ENCODE assay signal across 14 mouse cellular contexts in the genomic region with DNA sequence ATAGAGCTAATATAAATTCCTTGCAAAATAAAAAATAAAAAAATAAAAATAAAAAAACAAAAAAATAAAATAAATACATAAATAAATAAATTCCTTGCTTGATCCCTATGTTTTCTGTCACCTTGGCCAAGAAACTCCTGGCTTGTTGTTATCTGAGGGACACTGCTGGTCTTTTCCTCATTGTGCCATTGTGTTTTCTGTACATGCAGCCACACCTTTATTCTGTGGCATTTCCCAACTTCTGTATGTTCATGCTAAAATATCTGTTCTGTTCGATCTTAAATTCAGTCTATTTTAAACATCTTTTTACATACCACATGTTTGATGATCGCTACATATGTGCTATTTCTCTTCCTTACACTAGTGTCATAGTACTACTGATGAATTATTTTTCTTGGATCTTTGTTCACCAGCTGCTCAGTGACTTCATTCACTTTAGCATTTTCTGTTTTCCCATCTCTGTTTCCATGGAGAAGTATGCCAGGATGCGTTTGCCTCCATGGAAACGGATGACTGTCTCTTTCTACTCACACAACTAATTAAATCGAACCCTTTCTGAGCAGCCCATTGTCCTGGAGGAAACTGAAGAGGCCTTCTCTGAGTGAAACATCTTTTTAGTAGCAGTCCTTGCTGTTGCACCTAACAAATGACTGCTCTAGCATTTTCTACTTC. TPM values are rescaled to one million over a fixed set of nuclear protein-coding genes. Genes with fewer than 3 reads are reported as not detected.
DNase-seq lines count a peak whose midpoint lies in the region; ATAC-seq and TF ChIP-seq lines count a peak whose summit lies in the region.
"Had no signal": no experiment of that assay in that cellular context is flagged by ENCODE, and none has a peak within 500 bp of the region (broad histone marks: within the 10 kb centered on the region; RNA-seq: fewer than 3 reads in every experiment).

No protein-coding gene starts in this region.

- no peak overlapping the region for H3K4me3 ChIP-seq in hindbrain, postnatal 0 days (ENCODE audit: low read length)
- no peak overlapping the region for H3K4me3 ChIP-seq in midbrain, embryonic 16.5 days (ENCODE audit: low read depth, low read length)
- no peak overlapping the region for H3K4me3 ChIP-seq in liver, postnatal 0 days (ENCODE audit: low read depth, low read length)
- H3K4me3 ChIP-seq: liver, embryonic 13.5 days had no signal

- peak; percentile 3 for DNase-seq in R1 (ENCODE audit: low read depth, low spot score)
- peak; percentile 27 for DNase-seq in embryo, embryonic 11.5 days (ENCODE audit: low read depth, low spot score)
- DNase-seq in hindbrain, postnatal 0 days (ENCODE audit: low spot score), result peak; percentile 74
- DNase-seq in liver, postnatal 0 days, result no peak
- DNase-seq in adrenal gland, postnatal 10 days, result no peak
- DNase-seq in urinary bladder, adult 18-20 months (ENCODE audit: low spot score in 2 of 2), result no peak
- DNase-seq: cerebellum, postnatal 10 days; kidney, postnatal 14 days; liver, embryonic 13.5 days; spleen, adult 18-20 months; thymus, postnatal 14 days had no signal

- H3K36me3 ChIP-seq in hindbrain, postnatal 0 days (ENCODE audit: insufficient read depth, low read length), result no peaks in the 10 kb centered on the region
- H3K36me3 ChIP-seq in midbrain, embryonic 16.5 days (ENCODE audit: control insufficient read depth, insufficient read depth, low read length), result no peaks in the 10 kb centered on the region
- H3K36me3 ChIP-seq in liver, postnatal 0 days (replicated peaks; ENCODE audit: insufficient read depth, low read length), result no peaks in the 10 kb centered on the region

- H3K27ac ChIP-seq in hindbrain, postnatal 0 days, result peak overlapping the region; percentile 38; the same call in 1 of the 2 replicates
- peak overlapping the region; percentile 63 for H3K27ac ChIP-seq in midbrain, embryonic 16.5 days (ENCODE audit: low read length)
- H3K27ac ChIP-seq in liver, postnatal 0 days (ENCODE audit: low read depth), result no peak overlapping the region
- H3K27ac ChIP-seq: liver, embryonic 13.5 days had no signal

- H3K4me2 ChIP-seq in hindbrain, postnatal 0 days (ENCODE audit: low read depth, low read length), result no peak overlapping the region
- H3K4me2 ChIP-seq in midbrain, embryonic 16.5 days (ENCODE audit: low read length), result no peak overlapping the region
- no peak overlapping the region for H3K4me2 ChIP-seq in liver, postnatal 0 days (ENCODE audit: low read depth, low read length)
- H3K4me2 ChIP-seq: heart, embryonic 11.5 days; liver, embryonic 13.5 days had no signal

- no peaks in the 10 kb centered on the region for H3K4me1 ChIP-seq in hindbrain, postnatal 0 days (ENCODE audit: insufficient read depth, low read length)
- H3K4me1 ChIP-seq in midbrain, embryonic 16.5 days (ENCODE audit: control insufficient read depth, insufficient read depth, low read length), result peaks cover 7% of the 10 kb centered on the region; the same call in 1 of the 2 replicates
- no peaks in the 10 kb centered on the region for H3K4me1 ChIP-seq in liver, postnatal 0 days (ENCODE audit: insufficient read depth)
- H3K4me1 ChIP-seq: liver, embryonic 13.5 days had no signal

- TF ChIP-seq EP300 in liver, postnatal 0 days (IDR thresholded peaks at IDR 0.05; ENCODE audit: low read depth), result no peak

- H3K9me3 ChIP-seq in hindbrain, postnatal 0 days (ENCODE audit: low read length), result no peaks in the 10 kb centered on the region
- no peaks in the 10 kb centered on the region for H3K9me3 ChIP-seq in midbrain, embryonic 16.5 days (replicated peaks; ENCODE audit: control insufficient read depth, low read length, poor library complexity, severe bottlenecking)
- no peaks in the 10 kb centered on the region for H3K9me3 ChIP-seq in liver, postnatal 0 days (ENCODE audit: low read length)
- H3K9me3 ChIP-seq: liver, embryonic 13.5 days had no signal

- WGBS in hindbrain, postnatal 0 days, result 18% methylated on average over 5 of the region's 5 CpGs
- 23% methylated on average over 5 of the region's 5 CpGs for WGBS in midbrain, embryonic 16.5 days
- WGBS in liver, postnatal 0 days (ENCODE audit: insufficient replicate concordance), result 78% methylated on average over 5 of the region's 5 CpGs

- peak; percentile 90 for ATAC-seq in hindbrain, postnatal 0 days
- peak; percentile 89 for ATAC-seq in midbrain, embryonic 16.5 days
- no peak for ATAC-seq in cerebellum, adult (ENCODE audit: insufficient number of reproducible peaks, low FRiP score, low TSS enrichment)
- no peak for ATAC-seq in liver, postnatal 0 days

- TF ChIP-seq CTCF in hindbrain, postnatal 0 days (IDR thresholded peaks at IDR 0.05; ENCODE audit: low read depth), result no peak
- TF ChIP-seq CTCF in liver, postnatal 0 days (IDR thresholded peaks at IDR 0.05; ENCODE audit: low read depth), result no peak

- H3K27me3 ChIP-seq in hindbrain, postnatal 0 days (ENCODE audit: insufficient read depth, low read length), result no peaks in the 10 kb centered on the region
- no peaks in the 10 kb centered on the region for H3K27me3 ChIP-seq in midbrain, embryonic 16.5 days (ENCODE audit: control insufficient read depth, insufficient read depth, low read depth, low read length)
- no peaks in the 10 kb centered on the region for H3K27me3 ChIP-seq in liver, postnatal 0 days (ENCODE audit: insufficient read depth, low read length)
- H3K27me3 ChIP-seq: liver, embryonic 13.5 days had no signal

- no peak overlapping the region for H3K9ac ChIP-seq in hindbrain, postnatal 0 days (replicated peaks; ENCODE audit: low read length)
- no peak overlapping the region for H3K9ac ChIP-seq in midbrain, embryonic 16.5 days (ENCODE audit: low read depth, low read length)
- H3K9ac ChIP-seq in liver, postnatal 0 days (replicated peaks), result no peak overlapping the region
- H3K9ac ChIP-seq: liver, embryonic 13.5 days had no signal

RNA-seq across cellular contexts. Expression of a gene that starts 7.7 kb away (rescaled TPM):
- total RNA-seq in hindbrain, postnatal 0 days (2014; rRNA removed), result 4.7 and 10.9 TPM in 2 replicates
- polyA plus RNA-seq in hindbrain, postnatal 0 days (2015; fragmentation: Nextera tagmentation; extraction: Ambion mirVana), result 2.9 and 3.4 TPM in 2 replicates
- 6.6 and 8.1 TPM in 2 replicates for polyA plus RNA-seq in midbrain, embryonic 16.5 days (2015; fragmentation: Nextera tagmentation; extraction: Ambion mirVana)
- polyA plus RNA-seq in liver, postnatal 0 days (2015; fragmentation: Nextera tagmentation; extraction: Ambion mirVana), result 1.2 and 1.3 TPM in 2 replicates
- total RNA-seq in adrenal gland, postnatal 10 days (2021), result 1 to 10 TPM; 8.4 to 9.3 TPM

RNA-seq across cellular contexts. Expression of a gene that starts 7.9 kb away (rescaled TPM):
- 15.1 and 27.3 TPM in 2 replicates for total RNA-seq in hindbrain, postnatal 0 days (2014; rRNA removed)
- polyA plus RNA-seq in hindbrain, postnatal 0 days (2015; fragmentation: Nextera tagmentation; extraction: Ambion mirVana), result 50.4 and 52.5 TPM in 2 replicates
- 61.2 and 65.2 TPM in 2 replicates for polyA plus RNA-seq in midbrain, embryonic 16.5 days (2015; fragmentation: Nextera tagmentation; extraction: Ambion mirVana)
- polyA plus RNA-seq in liver, postnatal 0 days (2015; fragmentation: Nextera tagmentation; extraction: Ambion mirVana), result 66.0 and 69.3 TPM in 2 replicates
- 10 to 100 TPM; 48.7 to 53.9 TPM for total RNA-seq in adrenal gland, postnatal 10 days (2021)

Comparison
In these comparisons a context has a peak if more than half of its experiments do, and no peak if none do; other contexts are left out.
1. DNase-seq: peak in R1 (single experiment), embryo, embryonic 11.5 days (single experiment) and hindbrain, postnatal 0 days (single experiment); none in liver, postnatal 0 days (single experiment), adrenal gland, postnatal 10 days (single experiment) and urinary bladder, adult 18-20 months (0 of 2).
2. ATAC-seq: peak in hindbrain, postnatal 0 days (single experiment) and midbrain, embryonic 16.5 days (single experiment); none in cerebellum, adult (single experiment) and liver, postnatal 0 days (single experiment).